Mouse (Mus musculus): Measurements from ENCODE around the gene Skap2. TPM values are rescaled to one million over a fixed set of nuclear protein-coding genes. Genes with fewer than 3 reads are reported as not detected.
A peak's percentile ranks its signal among the peaks of the same experiment; 100 is the strongest.

The Skap2 gene
- polyA plus RNA-seq, 1 experiment from 2014 or later: 65.0 TPM

- 62% methylated on average over 3 of the region's 3 CpGs for WGBS
- Histone ChIP-seq H3K27ac (no peak overlapping the region), H3K4me3 (no peak overlapping the region), H3K4me2 (no peak overlapping the region), H3K4me1 (0 out of 2 replicates have a peak, but pooled peaks cover under 1% of the 10 kb centered on the region), H3K9me3 (no peaks in the 10 kb centered on the region), H3K36me3 (no peaks in the 10 kb centered on the region), H3K9ac (no peak overlapping the region), H3K27me3 (no peaks in the 10 kb centered on the region)
- ATAC-seq (ENCODE audit: borderline replicate concordance, extremely low read depth, low FRiP score, low TSS enrichment): no peak
These were observed 85.2 kb downstream of the Skap2 start for GRCm38 (mm10) chr6:51927101-51927500.

- Histone ChIP-seq H3K4me2 (no peak overlapping the region), H3K27me3 (no peaks in the 10 kb centered on the region), H3K9ac (no peak overlapping the region), H3K4me1 (peaks cover 5% of the 10 kb centered on the region; the same call in 1 of the 2 replicates), H3K27ac (no peak overlapping the region), H3K36me3 (no peaks in the 10 kb centered on the region), H3K9me3 (no peaks in the 10 kb centered on the region), H3K4me3 (no peak overlapping the region)
- no peak for ATAC-seq (ENCODE audit: borderline replicate concordance, extremely low read depth, low FRiP score, low TSS enrichment)
- 46% methylated on average over 4 of the region's 4 CpGs for WGBS
These were observed 90.5 kb downstream of the Skap2 start for GRCm38 (mm10) chr6:51921831-51922230.

- Histone ChIP-seq H3K9me3 (no peaks in the 10 kb centered on the region), H3K9ac (no peak overlapping the region), H3K4me1 (peaks cover 22% of the 10 kb centered on the region), H3K27me3 (no peaks in the 10 kb centered on the region), H3K36me3 (no peaks in the 10 kb centered on the region), H3K4me3 (no peak overlapping the region), H3K27ac (no peak overlapping the region), H3K4me2 (no peak overlapping the region)
- no peak for ATAC-seq (ENCODE audit: borderline replicate concordance, extremely low read depth, low FRiP score, low TSS enrichment)
These were observed 103.9 kb downstream of the Skap2 start for GRCm38 (mm10) chr6:51908495-51908894.

GRCm38 (mm10) chr6:51905659-51906058 is 106.7 kb downstream of the Skap2 start:
- no peaks in the 10 kb centered on the region for H3K9me3 ChIP-seq
- no peak overlapping the region for H3K4me2 ChIP-seq
- no peaks in the 10 kb centered on the region for H3K27me3 ChIP-seq
- peak overlapping the region; percentile 78 for H3K27ac ChIP-seq
- peaks cover 22% of the 10 kb centered on the region for H3K4me1 ChIP-seq
- H3K9ac ChIP-seq: no peak overlapping the region
- no peak overlapping the region for H3K4me3 ChIP-seq
- 28% methylated on average over 4 of the region's 4 CpGs for WGBS
- peak; percentile 93 for ATAC-seq (ENCODE audit: borderline replicate concordance, extremely low read depth, low FRiP score, low TSS enrichment)
- H3K36me3 ChIP-seq: no peaks in the 10 kb centered on the region

GRCm38 (mm10) chr6:51901544-51901943 is 110.8 kb downstream of the Skap2 start:
- Histone ChIP-seq H3K4me3 (no peak overlapping the region), H3K9me3 (no peaks in the 10 kb centered on the region), H3K36me3 (no peaks in the 10 kb centered on the region), H3K4me2 (no peak overlapping the region), H3K9ac (no peak overlapping the region), H3K27ac (no peak overlapping the region), H3K27me3 (no peaks in the 10 kb centered on the region), H3K4me1 (peaks cover 32% of the 10 kb centered on the region)
- ATAC-seq (ENCODE audit: borderline replicate concordance, extremely low read depth, low FRiP score, low TSS enrichment): no peak
- 63% methylated on average over 1 of the region's 1 CpGs for WGBS

- Histone ChIP-seq H3K9ac (no peak overlapping the region), H3K4me1 (peaks cover 28% of the 10 kb centered on the region), H3K4me2 (no peak overlapping the region), H3K9me3 (no peaks in the 10 kb centered on the region), H3K27me3 (no peaks in the 10 kb centered on the region), H3K36me3 (no peaks in the 10 kb centered on the region), H3K4me3 (no peak overlapping the region), H3K27ac (peak overlapping the region; percentile 64)
- peak; percentile 77; the same call in 1 of the 2 replicates for ATAC-seq (ENCODE audit: borderline replicate concordance, extremely low read depth, low FRiP score, low TSS enrichment)
- 41% methylated on average over 8 of the region's 8 CpGs for WGBS
These were observed 113.9 kb downstream of the Skap2 start for GRCm38 (mm10) chr6:51898318-51898994.

GRCm38 (mm10) chr6:51895753-51896152 is 116.6 kb downstream of the Skap2 start:
- Histone ChIP-seq H3K9ac (no peak overlapping the region), H3K4me1 (peaks cover 38% of the 10 kb centered on the region), H3K4me3 (no peak overlapping the region), H3K36me3 (no peaks in the 10 kb centered on the region), H3K9me3 (no peaks in the 10 kb centered on the region), H3K27ac (peak overlapping the region; percentile 53), H3K27me3 (no peaks in the 10 kb centered on the region), H3K4me2 (no peak overlapping the region)
- ATAC-seq (ENCODE audit: borderline replicate concordance, extremely low read depth, low FRiP score, low TSS enrichment): no peak
- WGBS: 61% methylated on average over 3 of the region's 3 CpGs

- H3K27me3 ChIP-seq: no peaks in the 10 kb centered on the region
- no peak overlapping the region for H3K4me2 ChIP-seq
- H3K4me1 ChIP-seq: peaks cover 43% of the 10 kb centered on the region
- H3K9ac ChIP-seq: no peak overlapping the region
- H3K36me3 ChIP-seq: no peaks in the 10 kb centered on the region
- ATAC-seq (ENCODE audit: borderline replicate concordance, extremely low read depth, low FRiP score, low TSS enrichment): peak; percentile 73
- no peak overlapping the region for H3K4me3 ChIP-seq
- H3K9me3 ChIP-seq: no peaks in the 10 kb centered on the region
- peak overlapping the region; percentile 53 for H3K27ac ChIP-seq
- 38% methylated on average over 3 of the region's 3 CpGs for WGBS
These were observed 117.6 kb downstream of the Skap2 start for GRCm38 (mm10) chr6:51894717-51895116.

- WGBS: 30% methylated on average over 5 of the region's 5 CpGs
- no peaks in the 10 kb centered on the region for H3K36me3 ChIP-seq
- H3K27ac ChIP-seq: peak overlapping the region; percentile 83
- peaks cover 48% of the 10 kb centered on the region for H3K4me1 ChIP-seq
- H3K27me3 ChIP-seq: no peaks in the 10 kb centered on the region
- no peak overlapping the region for H3K9ac ChIP-seq
- peak; percentile 60 for ATAC-seq (ENCODE audit: borderline replicate concordance, extremely low read depth, low FRiP score, low TSS enrichment)
- peak overlapping the region; percentile 25; the same call in 1 of the 2 replicates for H3K4me2 ChIP-seq
- H3K9me3 ChIP-seq: no peaks in the 10 kb centered on the region
- no peak overlapping the region for H3K4me3 ChIP-seq
These were observed 122.0 kb downstream of the Skap2 start for GRCm38 (mm10) chr6:51890356-51890755.

- ATAC-seq (ENCODE audit: borderline replicate concordance, extremely low read depth, low FRiP score, low TSS enrichment): peak; percentile 58; the same call in 1 of the 2 replicates
- Histone ChIP-seq H3K4me1 (peaks cover 42% of the 10 kb centered on the region), H3K27ac (peak overlapping the region; percentile 83), H3K36me3 (no peaks in the 10 kb centered on the region), H3K9me3 (no peaks in the 10 kb centered on the region), H3K27me3 (no peaks in the 10 kb centered on the region), H3K9ac (no peak overlapping the region), H3K4me3 (no peak overlapping the region), H3K4me2 (peak overlapping the region; percentile 25; the same call in 1 of the 2 replicates)
- WGBS: 24% methylated on average over 4 of the region's 4 CpGs
These were observed 122.5 kb downstream of the Skap2 start for GRCm38 (mm10) chr6:51889824-51890223.

GRCm38 (mm10) chr6:51886902-51887431 is 125.4 kb downstream of the Skap2 start:
- H3K36me3 ChIP-seq: no peaks in the 10 kb centered on the region
- ATAC-seq (ENCODE audit: borderline replicate concordance, extremely low read depth, low FRiP score, low TSS enrichment): peak; percentile 60; the same call in 1 of the 2 replicates
- WGBS: 13% methylated on average over 3 of the region's 3 CpGs
- H3K9ac ChIP-seq: no peak overlapping the region
- no peak overlapping the region for H3K4me3 ChIP-seq
- no peaks in the 10 kb centered on the region for H3K27me3 ChIP-seq
- H3K4me2 ChIP-seq: no peak overlapping the region
- H3K4me1 ChIP-seq: peaks cover 50% of the 10 kb centered on the region
- H3K27ac ChIP-seq: peak overlapping the region; percentile 81
- H3K9me3 ChIP-seq: no peaks in the 10 kb centered on the region

- 64% methylated on average over 5 of the region's 5 CpGs for WGBS
- no peak for ATAC-seq (ENCODE audit: borderline replicate concordance, extremely low read depth, low FRiP score, low TSS enrichment)
- no peak overlapping the region; the same call in 1 of the 2 replicates for H3K27ac ChIP-seq
- no peaks in the 10 kb centered on the region for H3K36me3 ChIP-seq
- H3K4me1 ChIP-seq: peaks cover 62% of the 10 kb centered on the region
- H3K9ac ChIP-seq: no peak overlapping the region
- no peaks in the 10 kb centered on the region for H3K27me3 ChIP-seq
- no peaks in the 10 kb centered on the region for H3K9me3 ChIP-seq
- no peak overlapping the region for H3K4me2 ChIP-seq
- no peak overlapping the region for H3K4me3 ChIP-seq
These were observed 129.5 kb downstream of the Skap2 start for GRCm38 (mm10) chr6:51882880-51883274.

Data from lung, embryonic 15.5 days (tissue).